Mouse (Mus musculus): Measurements from ENCODE around the gene Gnb5. TPM values are rescaled to one million over a fixed set of nuclear protein-coding genes. Genes with fewer than 3 reads are reported as not detected.
A peak's percentile ranks its signal among the peaks of the same experiment; 100 is the strongest.

Gnb5 gene
- total and polyA plus RNA-seq, 2 experiments from 2014 or later = 96.0 to 104 TPM

DNA sequence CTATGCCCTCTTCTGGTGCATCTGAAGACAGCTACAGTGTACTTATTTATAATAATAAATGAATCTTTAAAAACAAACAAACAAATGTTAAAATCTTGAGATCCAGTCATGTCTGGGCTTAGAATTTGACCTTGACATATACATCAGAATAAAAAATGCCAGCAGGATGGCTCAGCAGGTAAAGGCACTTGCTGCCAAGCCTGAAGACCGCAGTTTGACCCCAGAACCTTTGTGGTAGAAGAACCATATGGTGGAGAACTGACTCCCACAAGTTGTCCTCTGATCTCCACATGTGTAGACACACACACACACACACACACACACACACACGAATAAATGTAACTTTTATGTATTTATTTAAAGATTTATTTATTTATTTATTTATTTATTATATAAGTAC, 3.1 kb upstream of the Gnb5 start:
- Histone ChIP-seq H3K4me2 (ENCODE audit: low read depth, low read length) (no peak overlapping the region), H3K27me3 (ENCODE audit: insufficient read depth, low read length) (no peaks in the 10 kb centered on the region), H3K9me3 (ENCODE audit: low read length) (no peaks in the 10 kb centered on the region), H3K27ac (no peak overlapping the region), H3K36me3 (ENCODE audit: insufficient read depth, low read length) (no peaks in the 10 kb centered on the region), H3K4me1 (ENCODE audit: insufficient read depth, low read length) (no peaks in the 10 kb centered on the region), H3K9ac (replicated peaks; ENCODE audit: low read length) (no peak overlapping the region), H3K4me3 (ENCODE audit: low read length) (no peak overlapping the region)
- TF ChIP-seq CTCF (IDR thresholded peaks at IDR 0.05; ENCODE audit: low read depth) = no peak
- 67% methylated on average over 2 of the region's 2 CpGs for WGBS
- no peak for ATAC-seq
- no peak for DNase-seq (ENCODE audit: low spot score)

DNA sequence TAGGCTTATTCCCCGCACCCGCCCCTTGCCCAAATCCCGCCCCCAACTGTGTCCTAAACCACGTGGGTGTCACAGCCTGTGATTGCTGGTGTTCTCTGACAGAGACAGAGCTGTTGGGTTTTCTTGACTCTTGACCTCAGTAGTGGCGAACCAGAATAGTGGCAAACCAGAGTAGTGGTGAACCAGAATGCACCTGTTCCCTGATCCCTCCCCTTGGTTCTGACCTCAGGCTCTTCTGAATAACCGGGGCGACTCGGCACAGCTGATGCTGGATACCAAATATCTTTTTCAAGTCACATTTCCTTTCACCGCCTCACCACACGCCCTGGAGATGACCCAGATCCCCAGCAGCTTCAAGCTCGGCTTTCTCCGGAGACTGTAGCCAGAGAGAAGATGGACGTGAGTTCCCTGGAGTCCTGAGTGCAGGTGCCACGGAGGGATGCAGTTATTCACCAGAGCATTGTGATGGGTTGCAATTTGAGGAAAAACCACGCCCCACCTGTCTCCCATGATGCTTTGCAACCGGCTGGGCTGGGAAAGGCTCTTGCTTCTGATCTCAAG, 2.3 kb upstream of the Gnb5 start:
- Histone ChIP-seq H3K9me3 (ENCODE audit: low read length) (no peaks in the 10 kb centered on the region), H3K4me1 (ENCODE audit: insufficient read depth, low read length) (no peaks in the 10 kb centered on the region), H3K4me2 (ENCODE audit: low read depth, low read length) (0 out of 2 replicates have a peak overlapping the region, but pooled peaks have one; percentile 1), H3K9ac (replicated peaks; ENCODE audit: low read length) (no peak overlapping the region), H3K36me3 (ENCODE audit: insufficient read depth, low read length) (no peaks in the 10 kb centered on the region), H3K27me3 (ENCODE audit: insufficient read depth, low read length) (no peaks in the 10 kb centered on the region), H3K4me3 (ENCODE audit: low read length) (no peak overlapping the region), H3K27ac (no peak overlapping the region)
- no peak for DNase-seq (ENCODE audit: low spot score)
- TF ChIP-seq CTCF (IDR thresholded peaks at IDR 0.05; ENCODE audit: low read depth) = no peak
- ATAC-seq = peak; percentile 47; the same call in 1 of the 2 replicates
- WGBS = 31% methylated on average over 16 of the region's 16 CpGs

DNA sequence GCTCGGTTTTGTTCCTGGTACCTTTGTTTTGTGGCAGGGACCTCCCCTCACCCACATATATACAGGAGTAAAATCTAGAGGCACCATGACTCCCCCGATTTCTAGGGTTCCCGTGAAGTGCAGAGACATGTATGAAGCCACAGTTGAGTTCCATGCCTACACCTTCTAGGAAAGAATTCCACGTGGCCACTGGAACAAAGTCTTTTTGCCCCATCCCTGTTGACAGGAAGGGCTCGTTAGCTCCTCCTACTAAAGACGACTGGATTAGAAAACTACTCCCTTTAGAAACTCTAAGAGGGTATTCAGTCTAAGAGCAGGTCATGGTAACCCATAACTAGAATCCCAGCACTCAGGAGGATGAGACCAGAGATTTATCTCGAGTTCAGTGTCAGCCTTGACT, 1.8 kb upstream of the Gnb5 start:
- 39% methylated on average over 7 of the region's 7 CpGs for WGBS
- Histone ChIP-seq H3K27me3 (ENCODE audit: insufficient read depth, low read length) (no peaks in the 10 kb centered on the region), H3K4me3 (ENCODE audit: low read length) (no peak overlapping the region), H3K4me1 (ENCODE audit: insufficient read depth, low read length) (no peaks in the 10 kb centered on the region), H3K4me2 (ENCODE audit: low read depth, low read length) (0 out of 2 replicates have a peak overlapping the region, but pooled peaks have one; percentile 1), H3K36me3 (ENCODE audit: insufficient read depth, low read length) (no peaks in the 10 kb centered on the region), H3K27ac (no peak overlapping the region), H3K9ac (replicated peaks; ENCODE audit: low read length) (no peak overlapping the region), H3K9me3 (ENCODE audit: low read length) (no peaks in the 10 kb centered on the region)
- TF ChIP-seq CTCF (IDR thresholded peaks at IDR 0.05; ENCODE audit: low read depth) = no peak
- DNase-seq (ENCODE audit: low spot score) (no peak), ATAC-seq (no peak)

DNA sequence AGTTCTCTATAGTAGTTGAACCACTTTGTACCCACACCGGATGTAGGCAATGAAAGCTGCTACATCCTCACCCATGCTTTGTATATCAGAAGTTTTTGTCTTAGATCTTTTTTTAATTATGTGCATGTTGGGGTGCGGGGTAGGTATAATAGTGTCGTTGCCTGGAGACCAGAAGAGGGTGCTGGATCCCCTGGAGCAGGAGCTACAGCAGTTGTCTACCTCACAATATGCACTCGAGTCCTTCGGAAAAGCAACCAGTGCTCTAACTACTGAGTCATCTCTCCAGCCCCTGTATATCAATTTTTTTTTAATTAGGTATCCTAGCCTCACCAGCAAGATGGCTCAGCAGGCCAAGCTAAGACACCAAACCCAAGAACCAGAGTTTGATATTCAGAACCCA, 927 bp downstream of the Gnb5 start:
- H3K9me3 ChIP-seq (ENCODE audit: low read length) = no peaks in the 10 kb centered on the region
- H3K27me3 ChIP-seq (ENCODE audit: insufficient read depth, low read length) = no peaks in the 10 kb centered on the region
- DNase-seq (ENCODE audit: low spot score) (no peak), ATAC-seq (no peak)
- H3K9ac ChIP-seq (replicated peaks; ENCODE audit: low read length) = no peak overlapping the region
- WGBS = 77% methylated on average over 5 of the region's 5 CpGs
- H3K36me3 ChIP-seq (ENCODE audit: insufficient read depth, low read length) = no peaks in the 10 kb centered on the region
- TF ChIP-seq CTCF (IDR thresholded peaks at IDR 0.05; ENCODE audit: low read depth) = no peak
- H3K4me2 ChIP-seq (ENCODE audit: low read depth, low read length) = no peak overlapping the region
- no peak overlapping the region for H3K27ac ChIP-seq
- no peaks in the 10 kb centered on the region for H3K4me1 ChIP-seq (ENCODE audit: insufficient read depth, low read length)
- no peak overlapping the region for H3K4me3 ChIP-seq (ENCODE audit: low read length)

DNA sequence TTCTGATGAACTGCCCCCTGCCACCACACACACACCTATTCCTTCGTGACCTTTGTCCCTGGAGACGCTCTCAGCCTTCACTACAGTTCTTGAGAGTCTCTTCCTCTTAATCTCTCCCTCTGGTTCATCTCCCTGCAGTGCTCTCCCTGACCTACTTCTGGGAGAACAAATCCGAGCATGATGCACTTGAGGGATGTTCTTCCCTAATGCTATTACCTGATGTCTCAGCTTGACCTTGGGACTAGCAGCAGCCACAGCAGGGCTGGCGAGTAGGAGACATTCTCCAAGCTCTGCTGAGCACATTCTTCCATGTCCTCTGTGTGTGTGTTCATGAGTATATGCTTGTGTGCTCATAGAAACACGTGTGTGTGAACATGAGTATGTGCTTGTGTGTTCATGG, 2.5 kb downstream of the Gnb5 start:
- WGBS = 62% methylated on average over 5 of the region's 5 CpGs

DNA sequence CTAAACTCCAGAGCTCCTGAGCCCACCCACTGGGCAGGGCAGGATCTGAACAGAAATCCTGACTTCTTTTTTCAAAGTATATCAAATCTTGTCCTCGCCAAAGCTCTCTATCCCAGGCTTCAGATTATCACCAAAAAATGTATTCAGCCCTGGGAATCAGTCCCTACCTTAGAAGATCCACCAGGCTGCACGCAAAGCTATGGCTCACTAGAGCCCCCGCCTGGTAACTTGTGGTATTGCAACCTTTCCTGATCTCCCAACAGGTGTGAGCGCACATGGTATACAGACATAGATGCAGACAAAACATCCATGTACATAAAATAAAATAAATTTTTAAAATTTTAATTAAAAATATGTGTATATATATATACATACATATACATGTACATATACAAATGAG, 5.9 kb downstream of the Gnb5 start:
- TF ChIP-seq CTCF (IDR thresholded peaks at IDR 0.05; ENCODE audit: low read depth) = peak; percentile 91
- DNase-seq (ENCODE audit: low spot score) (peak; percentile 91), ATAC-seq (0 out of 2 replicates have a peak, but pooled peaks have one; percentile 10)
- Histone ChIP-seq H3K36me3 (ENCODE audit: insufficient read depth, low read length) (no peaks in the 10 kb centered on the region), H3K4me1 (ENCODE audit: insufficient read depth, low read length) (peaks cover 8% of the 10 kb centered on the region; the same call in 1 of the 2 replicates), H3K4me2 (ENCODE audit: low read depth, low read length) (no peak overlapping the region), H3K9ac (replicated peaks; ENCODE audit: low read length) (no peak overlapping the region), H3K9me3 (ENCODE audit: low read length) (no peaks in the 10 kb centered on the region), H3K27ac (no peak overlapping the region), H3K4me3 (ENCODE audit: low read length) (no peak overlapping the region), H3K27me3 (ENCODE audit: insufficient read depth, low read length) (no peaks in the 10 kb centered on the region)
- 17% methylated on average over 4 of the region's 4 CpGs for WGBS

More for the DNA sequence above, 2.5 kb downstream of the Gnb5 start:
- Histone ChIP-seq H3K9me3 (ENCODE audit: low read length) (no peaks in the 10 kb centered on the region), H3K27me3 (ENCODE audit: insufficient read depth, low read length) (no peaks in the 10 kb centered on the region), H3K36me3 (ENCODE audit: insufficient read depth, low read length) (no peaks in the 10 kb centered on the region), H3K27ac (no peak overlapping the region), H3K9ac (replicated peaks; ENCODE audit: low read length) (no peak overlapping the region), H3K4me3 (ENCODE audit: low read length) (no peak overlapping the region), H3K4me1 (ENCODE audit: insufficient read depth, low read length) (no peaks in the 10 kb centered on the region), H3K4me2 (ENCODE audit: low read depth, low read length) (no peak overlapping the region)
- ATAC-seq (no peak), DNase-seq (ENCODE audit: low spot score) (no peak)
- TF ChIP-seq CTCF (IDR thresholded peaks at IDR 0.05; ENCODE audit: low read depth) = no peak

DNA sequence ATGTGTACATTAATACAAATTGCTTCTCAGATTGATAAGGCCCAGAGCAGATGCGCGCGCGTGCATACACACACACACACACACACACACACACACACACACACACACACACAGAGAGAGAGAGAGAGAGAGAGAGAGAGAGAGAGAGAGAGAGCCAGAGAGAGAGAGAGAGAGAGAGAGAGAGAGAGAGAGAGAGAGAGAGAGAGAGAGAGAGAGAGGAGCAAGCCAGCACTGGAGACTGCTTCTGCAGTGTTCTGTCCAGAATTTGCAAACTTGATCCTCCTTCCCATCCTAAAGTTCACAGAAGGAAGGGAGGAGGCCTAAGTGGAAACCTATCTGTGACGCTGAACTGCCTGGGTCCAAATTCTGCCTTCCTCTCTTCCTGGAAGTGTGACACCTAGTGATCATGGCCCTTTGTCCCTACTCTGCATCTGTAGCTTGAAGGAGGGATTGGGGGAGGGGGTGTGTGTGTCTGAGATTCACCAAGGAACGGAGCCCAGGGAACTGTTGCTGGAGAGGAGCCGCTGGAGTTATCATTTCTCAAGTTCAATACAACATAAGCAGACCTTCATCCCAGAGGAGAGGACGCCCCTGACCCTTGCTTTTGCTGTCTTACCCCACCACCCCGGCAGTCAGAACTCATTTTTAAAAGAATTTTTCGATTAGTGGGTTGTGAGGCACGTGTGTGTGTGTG, 7.2 kb downstream of the Gnb5 start:
- DNase-seq (ENCODE audit: low spot score) (peak; percentile 71), ATAC-seq (peak; percentile 34)
- Histone ChIP-seq H3K4me2 (ENCODE audit: low read depth, low read length) (peak overlapping the region; percentile 79), H3K27ac (peak overlapping the region; percentile 85), H3K9ac (replicated peaks; ENCODE audit: low read length) (peak overlapping the region; percentile 56; the same call in 1 of the 2 replicates), H3K4me3 (ENCODE audit: low read length) (peak overlapping the region; percentile 79), H3K4me1 (ENCODE audit: insufficient read depth, low read length) (peaks cover 8% of the 10 kb centered on the region; the same call in 1 of the 2 replicates), H3K36me3 (ENCODE audit: insufficient read depth, low read length) (no peaks in the 10 kb centered on the region; the same call in 1 of the 2 replicates), H3K9me3 (ENCODE audit: low read length) (no peaks in the 10 kb centered on the region), H3K27me3 (ENCODE audit: insufficient read depth, low read length) (no peaks in the 10 kb centered on the region)
- 28% methylated on average over 11 of the region's 11 CpGs for WGBS
- peak; percentile 36 for TF ChIP-seq CTCF (IDR thresholded peaks at IDR 0.05; ENCODE audit: low read depth)

All from hindbrain, postnatal 0 days (tissue).